Mouse (Mus musculus) C2C12 (cell line): Measurements from ENCODE around the gene Calhm2. TPM values are rescaled to one million over a fixed set of nuclear protein-coding genes. Genes with fewer than 3 reads are reported as not detected.
A peak's percentile ranks its signal among the peaks of the same experiment; 100 is the strongest.

Experiments used
- H3K27me3 ChIP-seq: one replicate; pipeline ENCODE4 v1.6.1; 2011; ENCODE audit not compliant: control insufficient read depth, insufficient read depth, insufficient read length
- H3K36me3 ChIP-seq: one replicate; pipeline ENCODE4 v1.6.1; 2011; ENCODE audit not compliant: control insufficient read depth, insufficient read depth
- H3K4me3 ChIP-seq: one replicate; pipeline ENCODE4 v1.5.1; 2011; ENCODE audit warnings: mild to moderate bottlenecking, control low read depth; ENCODE audit not compliant: poor library complexity, insufficient read depth, severe bottlenecking
- H3K79me2 ChIP-seq: one replicate; pipeline ENCODE4 v1.6.1; 2011; ENCODE audit not compliant: control insufficient read depth, insufficient read depth
- H3K79me3 ChIP-seq: one replicate; pipeline ENCODE4 v1.6.1; 2011; ENCODE audit warnings: low read depth, control low read depth
- H3ac ChIP-seq: one replicate; pipeline ENCODE3; 2011; ENCODE audit warnings: low read depth; ENCODE audit not compliant: control insufficient read depth, insufficient read length
- CEBPB ChIP-seq: IDR thresholded peaks from one replicate; pipeline ENCODE4 v1.6.1; 2011; ENCODE audit warnings: low read depth, mild to moderate bottlenecking, control low read depth, moderate library complexity
- CTCF ChIP-seq: IDR thresholded peaks from one replicate; pipeline ENCODE4 v1.5.1; 2011; ENCODE audit not compliant: control insufficient read depth, insufficient read depth, insufficient read length
- FOSL1 ChIP-seq: IDR thresholded peaks from one replicate; pipeline ENCODE4 v1.8.0; 2011; ENCODE audit warnings: mild to moderate bottlenecking, low read length; ENCODE audit not compliant: poor library complexity, insufficient read depth, severe bottlenecking
- MAX ChIP-seq: IDR thresholded peaks from one replicate; pipeline ENCODE4 v1.6.1; 2011; ENCODE audit warnings: mild to moderate bottlenecking, control low read depth
- MYOD1 ChIP-seq: IDR thresholded peaks from one replicate; pipeline ENCODE4 v1.6.1; 2011; ENCODE audit warnings: low read depth; ENCODE audit not compliant: control insufficient read depth, insufficient read length
- MYOG ChIP-seq: IDR thresholded peaks from one replicate; pipeline ENCODE4 v1.6.1; 2011; ENCODE audit not compliant: control insufficient read depth, insufficient read length; ENCODE audit errors: extremely low read depth
- USF1 ChIP-seq: IDR thresholded peaks from one replicate; pipeline ENCODE4 v1.6.1; 2011; ENCODE audit warnings: low read depth, mild to moderate bottlenecking, control low read depth, moderate library complexity
- polyA plus RNA-seq: library from polyadenylated mRNA; unstranded; fragments of >200 nt; fragmentation: generic; extraction: Trizol; gene quantifications from one replicate; pipeline ENCODE4 v1.2.1, GENCODE M21; 2012; ENCODE audit warnings: missing spikeins

Gene Calhm2
- polyA plus RNA-seq, 1 experiment = 1.5 TPM

- no peaks in the 10 kb centered on the region for H3K79me3 ChIP-seq
- H3ac ChIP-seq = no peak overlapping the region
- no peaks in the 10 kb centered on the region for H3K79me2 ChIP-seq
- TF ChIP-seq CTCF (peak; percentile 62), MYOG (no peak)
- no peak overlapping the region for H3K4me3 ChIP-seq
- no peaks in the 10 kb centered on the region for H3K27me3 ChIP-seq
- peaks cover 81% of the 10 kb centered on the region for H3K36me3 ChIP-seq
Measured at GRCm38 (mm10) chr19:47121054-47121453, 17.0 kb downstream of the Calhm2 start.

- no peak for TF ChIP-seq CTCF
- TF ChIP-seq MYOG = no peak
- H3K27me3 ChIP-seq = no peaks in the 10 kb centered on the region
- no peak overlapping the region for H3K4me3 ChIP-seq
- H3K79me3 ChIP-seq = no peaks in the 10 kb centered on the region
- H3ac ChIP-seq = no peak overlapping the region
- H3K36me3 ChIP-seq = peaks cover 81% of the 10 kb centered on the region
- no peaks in the 10 kb centered on the region for H3K79me2 ChIP-seq
Measured at GRCm38 (mm10) chr19:47118634-47119033, 19.5 kb downstream of the Calhm2 start.

- Histone ChIP-seq H3K79me3 (no peaks in the 10 kb centered on the region), H3K27me3 (no peaks in the 10 kb centered on the region), H3K36me3 (peaks cover 96% of the 10 kb centered on the region), H3K79me2 (no peaks in the 10 kb centered on the region), H3K4me3 (no peak overlapping the region), H3ac (no peak overlapping the region)
- no peak for TF ChIP-seq MYOG
- TF ChIP-seq CTCF = no peak
- TF ChIP-seq FOSL1 = no peak
- no peak for TF ChIP-seq MAX
- no peak for TF ChIP-seq CEBPB
Measured at GRCm38 (mm10) chr19:47104641-47105271, 33.3 kb downstream of the Calhm2 start.

- TF ChIP-seq MAX (no peak), MYOD1 (no peak), FOSL1 (no peak), USF1 (no peak), MYOG (no peak), CEBPB (no peak), CTCF (no peak)
- Histone ChIP-seq H3K4me3 (no peak overlapping the region), H3ac (no peak overlapping the region), H3K36me3 (peaks cover 98% of the 10 kb centered on the region), H3K79me2 (no peaks in the 10 kb centered on the region), H3K27me3 (no peaks in the 10 kb centered on the region), H3K79me3 (no peaks in the 10 kb centered on the region)
Measured at GRCm38 (mm10) chr19:47101080-47101479, 37.0 kb downstream of the Calhm2 start.

DNA sequence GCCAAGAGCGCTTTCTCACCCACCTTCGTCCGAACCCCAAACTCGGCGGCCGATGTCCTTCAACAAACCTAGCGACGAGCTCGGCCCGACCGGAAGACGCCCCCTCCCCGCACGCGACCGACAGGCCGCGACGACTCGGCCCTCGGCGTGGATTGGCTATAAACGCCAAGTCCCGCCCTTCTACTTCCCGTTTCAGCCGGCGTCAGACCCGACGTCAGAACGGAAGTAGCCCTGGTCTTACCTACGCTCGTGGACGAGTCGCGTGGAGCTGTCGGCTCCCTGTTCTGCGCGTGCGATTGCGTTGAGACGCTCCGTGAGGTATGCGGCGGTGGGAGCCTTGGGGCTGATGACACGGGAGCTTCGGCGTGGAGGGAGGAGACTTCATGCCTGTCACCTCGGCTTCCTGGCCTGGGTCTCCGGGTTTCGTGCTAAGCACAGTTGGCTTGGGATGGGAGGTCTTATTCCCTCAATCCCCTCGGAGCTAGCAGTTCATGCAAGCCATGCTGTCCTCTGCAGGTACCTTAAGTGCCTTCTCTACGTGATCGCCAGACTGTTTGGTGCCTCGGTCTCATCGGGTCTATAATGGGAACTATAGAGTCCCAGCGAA is 47.4 kb downstream of the Calhm2 start, which contains the start of the genes Usmg5 and Pdcd11:
Usmg5 (minus strand) TSS at position 98 of the 607 bp plus-strand sequence.
Pdcd11 (plus strand) TSS at position 219 of the 607 bp plus-strand sequence.
- H3K27me3 ChIP-seq = no peaks in the 10 kb centered on the region
- peak within 1 kb of the TSS; percentile 91 for H3K4me3 ChIP-seq
- peaks cover 74% of the 10 kb centered on the region for H3K79me3 ChIP-seq
- peak within 1 kb of the TSS; percentile 87 for H3ac ChIP-seq
- TF ChIP-seq MYOD1 = no peak
- peak; percentile 95 for TF ChIP-seq MAX
- peaks cover 97% of the 10 kb centered on the region for H3K79me2 ChIP-seq
- H3K36me3 ChIP-seq = peaks cover 38% of the 10 kb centered on the region

- TF ChIP-seq FOSL1 (no peak), CEBPB (no peak), MAX (no peak), USF1 (no peak), MYOD1 (no peak), CTCF (no peak), MYOG (no peak)
Measured at GRCm38 (mm10) chr19:47089718-47090525, 48.2 kb downstream of the Calhm2 start.

More at GRCm38 (mm10) chr19:47089718-47090525, 48.2 kb downstream of the Calhm2 start:
- Histone ChIP-seq H3K79me2 (peaks cover 95% of the 10 kb centered on the region), H3K4me3 (peak overlapping the region; percentile 91), H3ac (peak overlapping the region; percentile 87), H3K36me3 (peaks cover 38% of the 10 kb centered on the region), H3K27me3 (no peaks in the 10 kb centered on the region), H3K79me3 (peaks cover 78% of the 10 kb centered on the region)
